Mouse (Mus musculus) liver, postnatal 0 days (tissue): ENCODE results near the gene Tuba1c.
A peak's percentile ranks its signal among the peaks of the same experiment; 100 is the strongest.

Source experiments
- CTCF ChIP-seq: sonication (generic); IDR thresholded peaks from 2 replicates; pipeline ENCODE4 v1.5.1; 2016; ENCODE audit warnings: antibody characterized with exemption, low read depth
- EP300 ChIP-seq: IDR thresholded peaks from 2 replicates; pipeline ENCODE4 v1.6.1; 2016; ENCODE audit warnings: antibody characterized with exemption, low read depth, mild to moderate bottlenecking

DNA sequence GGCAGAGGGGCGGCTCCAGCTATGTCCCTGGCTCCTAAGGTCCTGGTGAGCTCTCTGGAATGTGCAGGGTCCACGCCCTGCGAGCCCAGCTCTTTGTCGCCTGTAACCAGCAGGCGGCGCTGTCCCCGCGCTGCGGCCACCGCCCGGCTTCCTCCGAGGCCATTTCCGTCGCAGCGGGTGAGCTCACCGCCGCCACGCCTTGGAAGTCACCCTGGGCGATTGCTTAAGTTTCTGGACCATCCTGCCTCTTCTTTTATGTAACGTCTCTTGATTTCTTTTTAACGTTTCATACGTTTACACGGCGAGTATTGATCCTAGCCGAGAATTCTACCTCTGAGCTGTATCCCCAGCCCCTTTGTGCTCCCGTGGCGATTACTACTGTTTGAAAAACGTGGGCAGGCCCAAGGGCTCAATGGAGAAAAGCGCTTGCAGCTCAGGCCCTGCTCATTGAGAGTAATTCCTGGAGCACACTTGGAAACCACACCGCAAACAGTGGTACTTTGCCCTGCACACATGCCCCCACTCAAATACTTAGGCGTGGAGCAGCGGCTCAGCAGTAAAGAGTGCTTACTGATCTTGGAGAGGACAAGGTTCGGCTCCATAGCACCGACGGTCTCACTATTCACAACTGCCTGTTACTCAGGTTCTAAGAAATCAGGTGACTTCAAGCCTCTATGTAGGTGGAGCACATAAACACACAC is 36.4 kb upstream of the Tuba1c start:
- peak; percentile 100 for TF ChIP-seq CTCF
- TF ChIP-seq EP300, result no peak
